Mouse (Mus musculus): ENCODE data around the gene Dnajb12. TPM values are rescaled to one million over a fixed set of nuclear protein-coding genes. Genes with fewer than 3 reads are reported as not detected.
"Not testable (repeated sequence)": the region's sequence is repeated elsewhere in the genome, so short reads cannot be mapped to it uniquely, and the experiment has no call there.

Gene Dnajb12
- polyA plus RNA-seq, 2 experiments = 26.3 to 34.1 TPM

GRCm38 (mm10) chr10:59870038-59870437 lies 9.3 kb upstream of the Dnajb12 start:
- DNase-seq (ENCODE audit: low spot score) = no peak
- Histone ChIP-seq H3K9ac (ENCODE audit: low read depth, low read length, severe bottlenecking) (no peak overlapping the region), H3K27ac (replicated peaks; ENCODE audit: low read depth, low read length) (no peak overlapping the region), H3K4me1 (ENCODE audit: control insufficient read depth, insufficient read depth, low read length) (no peaks in the 10 kb centered on the region), H3K9me3 (ENCODE audit: control insufficient read depth, low read length) (no peaks in the 10 kb centered on the region), H3K27me3 (ENCODE audit: control insufficient read depth, insufficient read depth, low read length) (no peaks in the 10 kb centered on the region), H3K36me3 (ENCODE audit: control insufficient read depth, insufficient read depth, low read length) (no peaks in the 10 kb centered on the region), H3K4me3 (replicated peaks; ENCODE audit: low read length) (no peak overlapping the region), H3K4me2 (replicated peaks; ENCODE audit: low read depth, low read length, severe bottlenecking) (no peak overlapping the region)
- TF ChIP-seq POLR2A (IDR thresholded peaks at IDR 0.05; ENCODE audit: borderline replicate concordance, extremely low read depth, insufficient read depth, insufficient read length) = no peak
- WGBS = 89% methylated on average over 6 of the region's 6 CpGs
- no peak for ATAC-seq (ENCODE audit: low FRiP score, low read depth)

- 91% methylated on average over 4 of the region's 4 CpGs for WGBS
- not testable (repeated sequence) for H3K9me3 ChIP-seq (ENCODE audit: control insufficient read depth, low read length); DNase-seq (ENCODE audit: low spot score)
Measured at GRCm38 (mm10) chr10:59872651-59873050, 6.7 kb upstream of the Dnajb12 start.

GRCm38 (mm10) chr10:59873206-59873605 lies 6.2 kb upstream of the Dnajb12 start:
- H3K27ac ChIP-seq (replicated peaks; ENCODE audit: low read depth, low read length) = no peak overlapping the region
- H3K36me3 ChIP-seq (ENCODE audit: control insufficient read depth, insufficient read depth, low read length) = no peaks in the 10 kb centered on the region
- no peak overlapping the region for H3K9ac ChIP-seq (ENCODE audit: low read depth, low read length, severe bottlenecking)
- H3K9me3 ChIP-seq (ENCODE audit: control insufficient read depth, low read length) = no peaks in the 10 kb centered on the region
- no peaks in the 10 kb centered on the region for H3K27me3 ChIP-seq (ENCODE audit: control insufficient read depth, insufficient read depth, low read length)
- no peak overlapping the region for H3K4me3 ChIP-seq (replicated peaks; ENCODE audit: low read length)
- no peak for TF ChIP-seq POLR2A (IDR thresholded peaks at IDR 0.05; ENCODE audit: borderline replicate concordance, extremely low read depth, insufficient read depth, insufficient read length)
- WGBS = 84% methylated on average over 5 of the region's 5 CpGs
- ATAC-seq (ENCODE audit: low FRiP score, low read depth) (no peak), DNase-seq (ENCODE audit: low spot score) (no peak)
- H3K4me1 ChIP-seq (ENCODE audit: control insufficient read depth, insufficient read depth, low read length) = no peaks in the 10 kb centered on the region
- H3K4me2 ChIP-seq (replicated peaks; ENCODE audit: low read depth, low read length, severe bottlenecking) = no peak overlapping the region

More at GRCm38 (mm10) chr10:59872651-59873050, 6.7 kb upstream of the Dnajb12 start:
- H3K4me3 ChIP-seq (replicated peaks; ENCODE audit: low read length); H3K36me3 ChIP-seq (ENCODE audit: control insufficient read depth, insufficient read depth, low read length); H3K27ac ChIP-seq (replicated peaks; ENCODE audit: low read depth, low read length); H3K4me2 ChIP-seq (replicated peaks; ENCODE audit: low read depth, low read length, severe bottlenecking); H3K4me1 ChIP-seq (ENCODE audit: control insufficient read depth, insufficient read depth, low read length); ATAC-seq (ENCODE audit: low FRiP score, low read depth); H3K27me3 ChIP-seq (ENCODE audit: control insufficient read depth, insufficient read depth, low read length); H3K9ac ChIP-seq (ENCODE audit: low read depth, low read length, severe bottlenecking): not testable (repeated sequence)

GRCm38 (mm10) chr10:59873613-59874012 lies 5.7 kb upstream of the Dnajb12 start:
- no peaks in the 10 kb centered on the region for H3K36me3 ChIP-seq (ENCODE audit: control insufficient read depth, insufficient read depth, low read length)
- ATAC-seq (ENCODE audit: low FRiP score, low read depth) = no peak
- peaks cover 1% of the 10 kb centered on the region; the same call in 1 of the 2 replicates for H3K4me1 ChIP-seq (ENCODE audit: control insufficient read depth, insufficient read depth, low read length)
- DNase-seq (ENCODE audit: low spot score) = no peak
- H3K9ac ChIP-seq (ENCODE audit: low read depth, low read length, severe bottlenecking) = no peak overlapping the region
- no peak overlapping the region for H3K27ac ChIP-seq (replicated peaks; ENCODE audit: low read depth, low read length)
- no peak for TF ChIP-seq POLR2A (IDR thresholded peaks at IDR 0.05; ENCODE audit: borderline replicate concordance, extremely low read depth, insufficient read depth, insufficient read length)
- no peaks in the 10 kb centered on the region for H3K9me3 ChIP-seq (ENCODE audit: control insufficient read depth, low read length)
- WGBS = 73% methylated on average over 5 of the region's 5 CpGs
- H3K4me3 ChIP-seq (replicated peaks; ENCODE audit: low read length) = no peak overlapping the region
- no peak overlapping the region for H3K4me2 ChIP-seq (replicated peaks; ENCODE audit: low read depth, low read length, severe bottlenecking)
- H3K27me3 ChIP-seq (ENCODE audit: control insufficient read depth, insufficient read depth, low read length) = no peaks in the 10 kb centered on the region

- ATAC-seq (ENCODE audit: low FRiP score, low read depth) = no peak
- Histone ChIP-seq H3K4me2 (replicated peaks; ENCODE audit: low read depth, low read length, severe bottlenecking) (no peak overlapping the region), H3K9ac (ENCODE audit: low read depth, low read length, severe bottlenecking) (no peak overlapping the region), H3K36me3 (ENCODE audit: control insufficient read depth, insufficient read depth, low read length) (no peaks in the 10 kb centered on the region), H3K4me1 (ENCODE audit: control insufficient read depth, insufficient read depth, low read length) (peaks cover 4% of the 10 kb centered on the region; the same call in 1 of the 2 replicates), H3K27me3 (ENCODE audit: control insufficient read depth, insufficient read depth, low read length) (no peaks in the 10 kb centered on the region), H3K9me3 (ENCODE audit: control insufficient read depth, low read length) (no peaks in the 10 kb centered on the region), H3K27ac (replicated peaks; ENCODE audit: low read depth, low read length) (no peak overlapping the region), H3K4me3 (replicated peaks; ENCODE audit: low read length) (no peak overlapping the region)
- WGBS = 13% methylated on average over 1 of the region's 1 CpGs
- no peak for DNase-seq (ENCODE audit: low spot score)
- no peak for TF ChIP-seq POLR2A (IDR thresholded peaks at IDR 0.05; ENCODE audit: borderline replicate concordance, extremely low read depth, insufficient read depth, insufficient read length)
Measured at GRCm38 (mm10) chr10:59875396-59875795, 4.0 kb upstream of the Dnajb12 start.

- not testable (repeated sequence) for ATAC-seq (ENCODE audit: low FRiP score, low read depth); H3K27me3 ChIP-seq (ENCODE audit: control insufficient read depth, insufficient read depth, low read length); H3K9me3 ChIP-seq (ENCODE audit: control insufficient read depth, low read length); H3K4me3 ChIP-seq (replicated peaks; ENCODE audit: low read length); H3K4me2 ChIP-seq (replicated peaks; ENCODE audit: low read depth, low read length, severe bottlenecking); DNase-seq (ENCODE audit: low spot score); H3K27ac ChIP-seq (replicated peaks; ENCODE audit: low read depth, low read length); H3K36me3 ChIP-seq (ENCODE audit: control insufficient read depth, insufficient read depth, low read length); H3K9ac ChIP-seq (ENCODE audit: low read depth, low read length, severe bottlenecking)
- 95% methylated on average over 4 of the region's 4 CpGs for WGBS
- peaks cover 11% of the 10 kb centered on the region; the same call in 1 of the 2 replicates for H3K4me1 ChIP-seq (ENCODE audit: control insufficient read depth, insufficient read depth, low read length)
Measured at GRCm38 (mm10) chr10:59876698-59877097, 2.7 kb upstream of the Dnajb12 start.

All from limb, embryonic 14.5 days (tissue).